Mouse (Mus musculus): ENCODE measurements around the gene Itga2b.
"Not testable (repeated sequence)": the region's sequence is repeated elsewhere in the genome, so short reads cannot be mapped to it uniquely, and the experiment has no call there.

Itga2b gene

DNA sequence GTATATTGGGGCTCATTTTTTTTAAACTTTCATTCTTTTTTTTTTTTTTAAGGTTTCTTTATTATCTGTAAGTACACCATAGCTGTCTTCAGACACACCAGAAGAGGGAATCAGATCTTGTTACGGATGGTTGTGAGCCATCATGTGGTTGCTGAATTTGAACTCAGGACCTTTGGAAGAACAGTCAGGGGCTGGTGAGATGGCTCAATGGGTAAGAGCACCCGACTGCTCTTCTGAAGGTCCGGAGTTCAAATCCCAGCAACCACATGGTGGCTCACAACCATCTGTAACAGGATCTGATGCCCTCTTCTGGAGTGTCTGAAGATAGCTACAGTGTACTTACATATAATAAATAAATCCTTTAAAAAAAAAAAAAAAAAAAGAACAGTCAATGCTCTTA, 59.6 kb downstream of the Itga2b start:
- not testable (repeated sequence) for DNase-seq

DNA sequence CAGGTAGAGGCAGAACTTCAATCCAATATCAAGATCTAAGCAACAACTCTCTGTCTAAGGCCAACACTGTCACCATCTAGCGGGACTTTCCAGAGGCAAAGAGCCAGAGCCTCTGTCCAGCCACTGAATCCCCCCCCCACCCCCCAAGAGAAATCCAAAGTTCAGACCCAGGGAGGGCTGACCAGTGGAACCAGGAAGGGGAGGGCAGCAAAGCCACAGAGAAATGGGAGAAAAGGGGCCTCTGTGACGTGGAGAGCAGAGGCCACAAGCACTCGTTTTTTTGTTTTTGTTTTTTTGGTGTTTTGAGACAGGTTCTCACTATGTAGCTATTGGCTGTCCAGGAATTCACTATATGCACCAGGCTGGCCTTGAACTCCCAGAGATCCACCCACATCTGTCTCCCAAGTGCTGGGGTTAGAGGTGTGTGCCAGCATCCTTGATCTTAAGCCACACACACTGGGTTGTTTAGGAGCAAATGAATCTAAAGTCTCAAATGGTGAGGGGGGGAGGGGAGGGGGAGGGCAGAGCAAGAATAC, 60.1 kb downstream of the Itga2b start:
- DNase-seq = no peak

- DNase-seq = peak in 1 of 2 experiments; percentile 10
These were observed 60.8 kb downstream of the Itga2b start for GRCm38 (mm10) chr11:102408888-102409794.

DNA sequence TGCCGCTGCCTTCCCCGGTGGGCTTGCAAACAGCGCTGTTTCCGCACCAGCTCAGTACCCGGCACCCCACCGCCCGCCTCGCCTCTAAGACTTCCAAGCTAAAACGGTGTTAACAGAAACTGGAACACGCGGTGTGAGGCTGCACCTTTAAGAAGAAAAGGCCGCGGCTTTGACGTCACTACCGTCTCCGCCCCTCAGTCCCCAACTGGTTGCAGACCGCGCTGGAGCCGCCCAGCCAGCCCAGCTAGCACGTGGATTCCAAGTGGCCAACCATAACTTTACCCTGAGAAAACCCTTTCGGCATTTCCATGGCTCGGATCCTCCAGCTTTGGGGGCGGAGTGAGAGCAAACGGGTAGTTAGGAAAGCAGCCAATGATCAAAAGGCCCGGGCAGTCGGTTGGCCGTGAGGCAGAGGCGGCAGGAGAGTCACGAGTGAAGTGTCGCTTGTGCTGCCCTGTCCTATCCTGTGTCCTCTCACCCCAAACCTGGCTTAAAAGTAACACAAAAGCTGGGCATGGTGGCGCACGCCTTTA, 61.5 kb downstream of the Itga2b start:
- peak; percentile 96 to 97 for DNase-seq

DNA sequence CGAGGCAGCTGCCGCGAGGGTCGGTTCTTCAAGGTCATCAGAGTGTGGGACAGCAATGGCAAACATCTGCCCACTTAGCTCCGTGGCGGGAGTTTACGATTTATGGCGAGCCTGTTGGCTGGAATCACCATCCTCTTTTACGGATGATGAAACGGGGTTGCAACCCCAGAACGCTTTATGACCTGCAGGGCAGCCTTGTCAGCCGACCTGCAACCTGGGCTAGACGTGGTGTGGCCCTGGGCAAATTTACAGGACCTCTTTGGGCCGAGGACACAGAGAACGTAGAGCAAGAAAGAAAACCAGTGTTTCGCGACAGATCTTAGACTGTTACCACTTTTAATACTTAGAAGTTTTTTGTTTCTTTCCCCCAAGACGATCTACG, 62.1 kb downstream of the Itga2b start, which contains the start of gene Slc25a39:
Slc25a39 (minus strand) TSS at position 113 of the 382 bp plus-strand sequence.
- no peak for DNase-seq

- peak; percentile 95 to 97 for DNase-seq
These were observed 62.8 kb downstream of the Itga2b start for GRCm38 (mm10) chr11:102406900-102407833.

DNA sequence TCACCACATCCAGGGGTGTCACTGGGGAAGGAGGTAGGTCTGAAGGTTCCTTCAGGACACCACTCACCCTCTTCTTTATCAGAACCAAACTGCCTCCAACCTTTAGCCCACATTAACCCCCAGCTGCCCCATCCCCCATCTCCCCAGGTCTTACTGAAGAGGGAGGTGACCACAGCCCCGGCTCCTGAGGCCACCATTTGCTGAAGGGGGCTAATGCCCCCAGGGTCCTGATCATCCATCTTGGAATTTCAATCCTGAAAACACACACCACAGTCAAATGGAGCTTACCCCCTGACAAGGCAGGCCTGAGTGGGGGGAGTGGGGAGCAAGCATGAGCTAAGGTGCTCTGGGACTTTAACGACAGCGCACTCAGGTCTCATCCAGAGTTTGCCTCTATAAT, 63.5 kb downstream of the Itga2b start:
- peak; percentile 35 to 42 for DNase-seq

- peak in 1 of 2 experiments; percentile 26 for DNase-seq
These were observed 64.2 kb downstream of the Itga2b start for GRCm38 (mm10) chr11:102405544-102406285.

GRCm38 (mm10) chr11:102404161-102405010, 65.5 kb downstream of the Itga2b start:
- peak in 1 of 2 experiments; percentile 21 for DNase-seq

DNA sequence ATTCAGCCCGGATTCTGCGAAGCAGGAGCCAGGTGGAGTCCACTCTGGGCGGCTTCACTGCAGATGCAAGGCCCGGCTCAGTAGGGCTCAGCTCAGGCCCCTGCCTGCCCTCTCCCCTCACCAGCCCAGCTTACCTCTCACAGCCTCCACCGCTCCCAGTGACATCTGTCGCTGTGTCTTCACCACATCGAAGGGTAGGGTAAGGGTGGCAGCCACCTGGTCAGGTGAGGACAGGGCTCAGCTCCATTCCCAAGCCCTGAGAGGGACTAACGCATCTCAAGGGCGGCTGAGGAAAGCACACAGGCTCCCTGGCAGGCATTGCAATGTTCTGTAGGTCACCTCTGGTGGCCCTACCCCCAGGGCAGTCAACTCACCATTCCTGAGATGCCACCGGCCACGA, 66.3 kb downstream of the Itga2b start:
- peak; percentile 18 to 20 for DNase-seq

All from cerebellum, postnatal 14 days (tissue).